ENCODE assay signal across 18 mouse cellular contexts in genomic region chr8:123280302-123281094, GRCm38 (mm10). TPM values are rescaled to one million over a fixed set of nuclear protein-coding genes. Genes with fewer than 3 reads are reported as not detected.
DNase-seq lines count a peak whose midpoint lies in the region; ATAC-seq lines count a peak whose summit lies in the region.
"Had no signal": no experiment of that assay in that cellular context is flagged by ENCODE, and none has a peak within 500 bp of the region (broad histone marks: within the 10 kb centered on the region; RNA-seq: fewer than 3 reads in every experiment).

No protein-coding gene starts in this region.

- peak; percentile 89 for ATAC-seq in megakaryocyte progenitor cell, adult 5-6 weeks (replicated peaks; ENCODE audit: poor library complexity)
- ATAC-seq: activated CD4-positive, CD25-positive, alpha-beta regulatory T cell, adult 4 months; forebrain, embryonic 16.5 days had no signal

- peak; percentile 28 for DNase-seq in lung, postnatal 36 days
- DNase-seq in lung, adult 18-20 months: no peak
- DNase-seq in gonadal fat pad, adult 2 months (ENCODE audit: low read depth): peak; percentile 64
- DNase-seq in spleen, postnatal 14 days (ENCODE audit: low spot score in 2 of 2): no peak
- no peak for DNase-seq in retina, postnatal 1 day
- DNase-seq in gastrocnemius, adult 8-10 months (ENCODE audit: low spot score in 2 of 2): no peak
- DNase-seq: adrenal gland, adult 8-10 months; cerebellum, adult 8-10 months; gastrocnemius, postnatal 14 days; heart, adult 2 months; heart, postnatal 14 days; kidney, adult 11 months; kidney, postnatal 36 days; left cerebral cortex, postnatal 4 days; thymus, postnatal 14 days had no signal

RNA-seq across cellular contexts. Expression of gene Vps9d1, which starts 26.4 kb away (rescaled TPM):
- 54.0 and 57.9 TPM in 2 replicates for polyA plus RNA-seq in gonadal fat pad, adult 2 months (2012; rRNA removed)
- total RNA-seq in megakaryocyte progenitor cell, adult 5-6 weeks (2015): 7.6 and 10.2 TPM in 2 replicates
- total RNA-seq in megakaryocyte progenitor cell, adult 5-6 weeks (2017): 10.3 and 16.2 TPM in 2 replicates
- 10 to 100 TPM; 13.7 to 22.6 (median 21.7) TPM for total RNA-seq in gastrocnemius, adult 8-10 months (2022)

RNA-seq across cellular contexts. Expression of gene Zfp276, which starts 26.5 kb away (rescaled TPM):
- 30.5 and 35.1 TPM in 2 replicates for polyA plus RNA-seq in gonadal fat pad, adult 2 months (2012; rRNA removed)
- total RNA-seq in megakaryocyte progenitor cell, adult 5-6 weeks (2015): 6.8 and 8.8 TPM in 2 replicates
- total RNA-seq in megakaryocyte progenitor cell, adult 5-6 weeks (2017): 5.8 and 13.2 TPM in 2 replicates
- 1 to 10 TPM; 3.8 to 8.4 (median 5.4) TPM for total RNA-seq in gastrocnemius, adult 8-10 months (2022)

RNA-seq across cellular contexts. Expression of gene Fanca, which starts 37.9 kb away (rescaled TPM):
- polyA plus RNA-seq in gonadal fat pad, adult 2 months (2012; rRNA removed): 81.8 and 123 TPM in 2 replicates
- 38.1 and 41.3 TPM in 2 replicates for total RNA-seq in megakaryocyte progenitor cell, adult 5-6 weeks (2015)
- total RNA-seq in megakaryocyte progenitor cell, adult 5-6 weeks (2017): 32.1 and 34.5 TPM in 2 replicates
- total RNA-seq in gastrocnemius, adult 8-10 months (2022): not detected

RNA-seq across cellular contexts. Expression of gene Spata2l, which starts 44.5 kb away (rescaled TPM):
- polyA plus RNA-seq in gonadal fat pad, adult 2 months (2012; rRNA removed): 13.3 and 17.4 TPM in 2 replicates
- 1.7 and 2.1 TPM in 2 replicates for total RNA-seq in megakaryocyte progenitor cell, adult 5-6 weeks (2015)
- 1.2 and 1.7 TPM in 2 replicates for total RNA-seq in megakaryocyte progenitor cell, adult 5-6 weeks (2017)
- 1 to 10 TPM in 3 of 4 experiments, under 1 TPM in 1; 0.97 to 1.8 (median 1.3) TPM for total RNA-seq in gastrocnemius, adult 8-10 months (2022)

RNA-seq across cellular contexts. Expression of gene Spire2, which starts 52.0 kb away (rescaled TPM):
- 2.6 and 2.7 TPM in 2 replicates for polyA plus RNA-seq in gonadal fat pad, adult 2 months (2012; rRNA removed)
- total RNA-seq in megakaryocyte progenitor cell, adult 5-6 weeks (2015): 0.07 TPM in 1 of 2 replicates, not detected in the other
- total RNA-seq in megakaryocyte progenitor cell, adult 5-6 weeks (2017): 1.3 TPM in 1 of 2 replicates, not detected in the other
- under 1 TPM in 3 of 4 experiments, not detected in 1; 0.16 to 0.22 (median 0.20) TPM for total RNA-seq in gastrocnemius, adult 8-10 months (2022)
- polyA plus RNA-seq: activated CD4-positive, CD25-positive, alpha-beta regulatory T cell, adult 4 months had no signal

Comparison
In these comparisons a context has a peak if more than half of its experiments do, and no peak if none do; other contexts are left out.
1. DNase-seq: peak in lung, postnatal 36 days (single experiment) and gonadal fat pad, adult 2 months (single experiment); none in lung, adult 18-20 months (0 of 2), spleen, postnatal 14 days (0 of 2), retina, postnatal 1 day (single experiment) and gastrocnemius, adult 8-10 months (0 of 2).
2. RNA of gene Fanca, which starts 37.9 kb away (total RNA-seq): 32.1 to 41.3 TPM in megakaryocyte progenitor cell, adult 5-6 weeks; not detected in gastrocnemius, adult 8-10 months; every median in the first group is over 10 times any median in the second.